Mouse (Mus musculus) embryonic fibroblast, embryonic 13.5 days (primary cell): Measurements from ENCODE around the gene Slc9a9.

Experiments
- CTCF ChIP-seq: IDR thresholded peaks from 2 replicates; pipeline ENCODE4 v1.5.1; 2011; ENCODE audit warnings: mild to moderate bottlenecking, control low read depth, low read length, moderate library complexity, borderline replicate concordance; ENCODE audit not compliant: insufficient read depth
- POLR2A ChIP-seq: IDR thresholded peaks from 2 replicates; pipeline ENCODE4 v1.6.1; 2011; ENCODE audit warnings: low read depth, mild to moderate bottlenecking, control low read depth, low read length, moderate library complexity

GRCm38 (mm10) chr9:95077938-95078337 lies 408.2 kb downstream of the Slc9a9 start:
- no peak for TF ChIP-seq CTCF
- TF ChIP-seq POLR2A: no peak
